Mouse (Mus musculus) adrenal gland, postnatal 36 days (tissue): ENCODE data around the gene Prpf31. TPM values are rescaled to one million over a fixed set of nuclear protein-coding genes. Genes with fewer than 3 reads are reported as not detected.

Source experiments
- DNase-seq, 2 experiments: peaks; one replicate each; pipeline ENCODE4 v3.0.0; 2021; ENCODE audit warnings: mixed read lengths in 1 of 2
- microRNA-seq: library from miRNA; unstranded; fragments of <30 nt; microRNA quantifications from one replicate; pipeline ENCODE4 v1.2.0, GENCODE M21; 2021
- total RNA-seq, 2 experiments: library from RNA; stranded (reverse); gene quantifications; 2 replicates each; pipeline ENCODE4 v1.2.3; 2021

Gene Prpf31
- total RNA-seq, 2 experiments from 2014 or later = 44.8 to 49.5 TPM

DNA sequence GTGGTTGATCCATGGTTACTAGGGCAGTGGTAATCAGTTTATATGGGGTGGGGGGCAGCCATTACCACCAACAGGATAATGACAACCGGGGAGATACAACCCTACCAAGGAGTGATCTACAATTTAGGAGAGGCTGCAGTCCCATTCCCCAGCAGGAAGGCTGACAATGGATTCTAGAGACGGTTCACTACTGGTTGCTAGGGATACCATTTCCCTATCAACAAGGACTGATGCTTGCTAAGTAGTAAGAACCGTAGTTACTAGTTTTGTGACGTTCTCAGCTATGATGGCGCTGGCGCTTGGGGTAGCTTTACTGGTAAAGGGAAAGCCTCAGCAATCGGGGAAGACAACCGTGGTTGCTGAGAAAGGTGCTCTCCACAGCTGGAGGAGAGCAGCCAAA is 54.9 kb downstream of the Prpf31 start:
- no peak for DNase-seq

DNA sequence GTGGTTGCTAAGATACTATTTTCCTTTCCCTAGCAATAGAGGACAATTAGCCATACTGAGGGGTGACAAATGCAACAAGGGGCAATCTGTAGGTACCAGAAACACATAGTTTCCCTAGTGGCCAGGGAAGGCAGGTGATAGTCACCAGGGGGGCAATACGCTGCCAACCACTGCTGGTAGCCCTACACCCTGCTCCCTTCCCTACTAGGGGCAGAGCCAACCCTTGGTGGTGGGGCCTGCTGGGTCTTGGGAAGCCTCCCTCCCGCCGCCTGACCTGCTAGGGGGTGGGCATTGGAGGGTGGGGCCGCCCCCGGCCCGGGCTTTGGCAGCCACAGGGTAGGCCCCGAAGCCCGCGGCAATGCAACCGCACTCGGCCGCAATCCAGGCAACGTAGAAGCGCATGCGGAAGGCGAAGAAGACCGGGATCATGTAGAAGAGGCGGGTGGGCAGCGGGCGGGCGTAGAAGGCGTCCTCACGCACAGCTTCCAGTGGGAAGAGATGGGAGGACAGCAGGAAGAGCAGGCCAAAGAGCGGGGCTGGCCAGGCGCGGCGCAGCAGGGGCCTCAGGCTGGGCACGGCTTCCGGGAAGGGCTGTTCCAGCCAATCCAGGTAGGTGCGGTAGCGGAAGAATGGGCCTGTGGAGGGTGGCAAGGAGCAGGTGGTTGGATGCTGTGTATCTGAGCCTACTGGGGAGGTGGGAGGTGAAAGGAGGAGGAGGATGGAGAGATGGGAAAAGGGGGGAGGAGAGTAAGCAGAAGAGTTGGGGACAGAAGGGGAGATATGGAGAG is 55.8 kb downstream of the Prpf31 start:
- no peak for DNase-seq

DNA sequence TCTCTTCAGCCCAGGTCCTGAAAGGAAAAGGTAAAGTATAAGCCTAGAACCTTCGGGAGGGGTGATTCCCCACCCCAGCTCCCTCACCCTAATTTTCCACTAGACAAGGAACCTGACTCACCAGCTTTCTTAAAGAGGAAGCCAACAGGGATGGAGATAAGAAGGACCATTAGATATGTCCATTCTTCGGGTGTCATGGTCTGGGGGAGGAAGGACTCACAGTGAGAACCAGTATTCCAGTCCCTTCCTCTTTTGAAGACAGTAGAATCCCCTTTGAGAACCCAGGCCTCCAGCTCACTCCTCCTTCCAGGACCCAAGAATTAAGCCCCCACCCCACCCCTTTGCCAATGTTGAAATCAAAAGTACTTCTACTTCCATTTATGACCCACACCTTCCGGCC is 62.1 kb downstream of the Prpf31 start:
- DNase-seq = no peak

Small RNAs within 50 kb of the gene (microRNA-seq; reads per million reads assigned to microRNA genes)
- not detected for gene Gm25100
- 2.7 reads per million, percentile 5 among the genes with 10 or more reads in this experiment for gene Mir3572

Other genes with a start within 250 kb of the Prpf31 start
- 1 to 10 TPM; 2.0 to 5.1 TPM for gene Cacng8, start 239.3 kb upstream of the Prpf31 start, total RNA-seq
- gene Cacng6, start 205.8 kb upstream of the Prpf31 start, total RNA-seq = not detected
- 1 to 10 TPM; 1.2 to 1.8 TPM for gene Tarm1, start 127.4 kb upstream of the Prpf31 start, total RNA-seq
- gene Oscar, start 13.8 kb upstream of the Prpf31 start, total RNA-seq = not detected
- gene Ndufa3, start 12.6 kb upstream of the Prpf31 start, total RNA-seq = 100 to 1,000 TPM; 710 to 713 TPM
- 10 to 100 TPM; 26.3 to 29.6 TPM for gene Tfpt, start 56 bp upstream of the Prpf31 start, total RNA-seq
- 10 to 100 TPM; 47.5 to 47.6 TPM for gene Cnot3, start 15.3 kb downstream of the Prpf31 start, total RNA-seq
- 10 to 100 TPM; 14.0 to 15.0 TPM for gene Leng1, start 35.9 kb downstream of the Prpf31 start, total RNA-seq
- 10 to 100 TPM in 1 of 2 experiments, 1 to 10 TPM in 1; 8.7 to 11.6 TPM for gene Tmc4, start 47.6 kb downstream of the Prpf31 start, total RNA-seq
- gene Tsen34, start 62.9 kb downstream of the Prpf31 start, total RNA-seq = 100 to 1,000 TPM in 1 of 2 experiments, 10 to 100 TPM in 1; 99.5 to 113 TPM
- 10 to 100 TPM; 62.4 to 66.6 TPM for gene Mboat7, start 63.5 kb downstream of the Prpf31 start, total RNA-seq
- gene Rps9, start 74.0 kb downstream of the Prpf31 start, total RNA-seq = 1,000 to 10,000 TPM; 1,002 to 1,021 TPM
- 1 to 10 TPM; 1.8 to 2.6 TPM for gene Pirb, start 90.4 kb downstream of the Prpf31 start, total RNA-seq
- under 1 TPM in 1 of 2 experiments, not detected in 1; 0.26 TPM for gene Gm15448, start 195.7 kb downstream of the Prpf31 start, total RNA-seq
- under 1 TPM; 0.10 to 0.26 TPM for gene Pira2, start 215.1 kb downstream of the Prpf31 start, total RNA-seq